Mouse (Mus musculus): Measurements from ENCODE around the gene Ikbkg.

Ikbkg gene

GRCm38 (mm10) chrX:74429290-74429821, 36.3 kb downstream of the Ikbkg start:
- in situ Hi-C loops (cut with MboI, MseI): loop anchor here in 1 of 2 experiments (10.0 kb wide), 1 partner anchor 665 kb away; the partner anchor contains the start of gene Dkc1

- in situ Hi-C loops (cut with MboI, MseI): loop anchor here in 1 of 2 experiments (25.0 kb wide), 1 partner anchor 811 kb away; no protein-coding TSS in a partner anchor
Observed at GRCm38 (mm10) chrX:74451157-74451912, 58.2 kb downstream of the Ikbkg start.

- in situ Hi-C loops (cut with MboI, MseI): loop anchor here in 1 of 2 experiments (25.0 kb wide), 1 partner anchor 810 kb away; no protein-coding TSS in a partner anchor
Observed at GRCm38 (mm10) chrX:74452773-74453172, 59.7 kb downstream of the Ikbkg start.

- in situ Hi-C loops (cut with MboI, MseI): loop anchor here (5.0 kb wide), 2 partner anchors 256 to 476 kb away; no protein-coding TSS in a partner anchor
Observed at GRCm38 (mm10) chrX:74481349-74481885, 88.3 kb downstream of the Ikbkg start, which contains the start of gene Gm6880. Gm6880 (minus strand) TSS chrX:74481399.

- in situ Hi-C loops (cut with MboI, MseI): no loop called here
Observed at GRCm38 (mm10) chrX:74497131-74497530, 104.0 kb downstream of the Ikbkg start.

Data from T-helper 17 cell (primary cell).